Mouse (Mus musculus) intestine, embryonic 15.5 days (tissue): Measurements from ENCODE around the gene Dcun1d1. TPM values are rescaled to one million over a fixed set of nuclear protein-coding genes. Genes with fewer than 3 reads are reported as not detected.

Experiments used
- ATAC-seq: fragments of 200-750 bp; cut with Nextera tagmentation; 2 replicates; pipeline ENCODE4 v1.8.0; 2017; ENCODE audit warnings: moderate TSS enrichment, moderate library complexity
- H3K27ac ChIP-seq: fragments of 300-500 bp; sonication (generic); 2 replicates; pipeline ENCODE4 v1.5.1; 2015; ENCODE audit warnings: mild to moderate bottlenecking, inconsistent platforms
- H3K27me3 ChIP-seq: fragments of 300-500 bp; sonication (generic); replicated peaks from 2 replicates; pipeline ENCODE4 v1.6.1; 2015; ENCODE audit warnings: inconsistent platforms
- H3K36me3 ChIP-seq: fragments of 300-500 bp; sonication (generic); 2 replicates; pipeline ENCODE4 v1.6.1; 2015; ENCODE audit warnings: inconsistent platforms
- H3K4me1 ChIP-seq: fragments of 300-500 bp; sonication (generic); replicated peaks from 2 replicates; pipeline ENCODE4 v1.6.1; 2015; ENCODE audit warnings: inconsistent platforms
- H3K4me2 ChIP-seq: fragments of 300-500 bp; sonication (generic); replicated peaks from 2 replicates; pipeline ENCODE4 v1.6.1; 2015; ENCODE audit warnings: mild to moderate bottlenecking, inconsistent platforms
- H3K4me3 ChIP-seq: fragments of 300-500 bp; sonication (generic); replicated peaks from 2 replicates; pipeline ENCODE4 v1.5.1; 2015; ENCODE audit warnings: inconsistent platforms
- H3K9ac ChIP-seq: fragments of 300-500 bp; sonication (generic); 2 replicates; pipeline ENCODE4 v1.6.1; 2015; ENCODE audit warnings: inconsistent platforms
- H3K9me3 ChIP-seq: fragments of 300-500 bp; sonication (generic); 2 replicates; pipeline ENCODE4 v1.6.1; 2016; ENCODE audit warnings: inconsistent platforms
- WGBS: fragments of 180-500 bp; shearing (Covaris S2); methylation state at CpG from one replicate; pipeline ENCODE4 v1.1.7; 2015; 5-methylcytosine and 5-hydroxymethylcytosine counted together
- polyA plus RNA-seq: library from polyadenylated mRNA; unstranded; fragments of >200 nt; fragmentation: Nextera tagmentation; extraction: Ambion mirVana; gene quantifications from 2 replicates; pipeline ENCODE4 v1.2.1, GENCODE M21; 2015

The Dcun1d1 gene
- polyA plus RNA-seq, 1 experiment from 2014 or later = 105 TPM

- ATAC-seq = no peak
- Histone ChIP-seq H3K4me2 (no peak overlapping the region), H3K9me3 (no peaks in the 10 kb centered on the region), H3K9ac (no peak overlapping the region), H3K4me3 (no peak overlapping the region), H3K27ac (no peak overlapping the region), H3K36me3 (no peaks in the 10 kb centered on the region), H3K27me3 (no peaks in the 10 kb centered on the region), H3K4me1 (no peaks in the 10 kb centered on the region)
Observed at GRCm38 (mm10) chr3:35883267-35883666, 54.0 kb downstream of the Dcun1d1 start.

- H3K4me2 ChIP-seq = no peak overlapping the region
- H3K27ac ChIP-seq = no peak overlapping the region
- 92% methylated on average over 9 of the region's 9 CpGs for WGBS
- H3K4me3 ChIP-seq = no peak overlapping the region
- no peak overlapping the region for H3K9ac ChIP-seq
- no peaks in the 10 kb centered on the region for H3K4me1 ChIP-seq
- no peak for ATAC-seq
- H3K9me3 ChIP-seq = no peaks in the 10 kb centered on the region
- no peaks in the 10 kb centered on the region for H3K27me3 ChIP-seq
- no peaks in the 10 kb centered on the region for H3K36me3 ChIP-seq
Observed at GRCm38 (mm10) chr3:35849326-35849725, 87.9 kb downstream of the Dcun1d1 start.

Other genes starting within 250 kb of the Dcun1d1 start
- gene Atp11b, start 183.3 kb downstream of the Dcun1d1 start, polyA plus RNA-seq = 43.2 and 44.4 TPM in 2 replicates
- 32.1 and 35.7 TPM in 2 replicates for gene Mccc1, start 63.2 kb upstream of the Dcun1d1 start, polyA plus RNA-seq
- gene Ccdc144b, start 116.1 kb upstream of the Dcun1d1 start, polyA plus RNA-seq = not detected in 2 replicates
- 78.9 and 84.9 TPM in 2 replicates for gene Acad9, start 128.5 kb upstream of the Dcun1d1 start, polyA plus RNA-seq
- gene D3Ertd254e, start 213.6 kb upstream of the Dcun1d1 start, polyA plus RNA-seq = 5.2 and 5.6 TPM in 2 replicates